Mouse (Mus musculus): ENCODE data around the gene Nrp2. TPM values are rescaled to one million over a fixed set of nuclear protein-coding genes. Genes with fewer than 3 reads are reported as not detected.

Gene Nrp2
- polyA plus RNA-seq (2012) = 0.87 and 1.9 TPM in 2 replicates

DNA sequence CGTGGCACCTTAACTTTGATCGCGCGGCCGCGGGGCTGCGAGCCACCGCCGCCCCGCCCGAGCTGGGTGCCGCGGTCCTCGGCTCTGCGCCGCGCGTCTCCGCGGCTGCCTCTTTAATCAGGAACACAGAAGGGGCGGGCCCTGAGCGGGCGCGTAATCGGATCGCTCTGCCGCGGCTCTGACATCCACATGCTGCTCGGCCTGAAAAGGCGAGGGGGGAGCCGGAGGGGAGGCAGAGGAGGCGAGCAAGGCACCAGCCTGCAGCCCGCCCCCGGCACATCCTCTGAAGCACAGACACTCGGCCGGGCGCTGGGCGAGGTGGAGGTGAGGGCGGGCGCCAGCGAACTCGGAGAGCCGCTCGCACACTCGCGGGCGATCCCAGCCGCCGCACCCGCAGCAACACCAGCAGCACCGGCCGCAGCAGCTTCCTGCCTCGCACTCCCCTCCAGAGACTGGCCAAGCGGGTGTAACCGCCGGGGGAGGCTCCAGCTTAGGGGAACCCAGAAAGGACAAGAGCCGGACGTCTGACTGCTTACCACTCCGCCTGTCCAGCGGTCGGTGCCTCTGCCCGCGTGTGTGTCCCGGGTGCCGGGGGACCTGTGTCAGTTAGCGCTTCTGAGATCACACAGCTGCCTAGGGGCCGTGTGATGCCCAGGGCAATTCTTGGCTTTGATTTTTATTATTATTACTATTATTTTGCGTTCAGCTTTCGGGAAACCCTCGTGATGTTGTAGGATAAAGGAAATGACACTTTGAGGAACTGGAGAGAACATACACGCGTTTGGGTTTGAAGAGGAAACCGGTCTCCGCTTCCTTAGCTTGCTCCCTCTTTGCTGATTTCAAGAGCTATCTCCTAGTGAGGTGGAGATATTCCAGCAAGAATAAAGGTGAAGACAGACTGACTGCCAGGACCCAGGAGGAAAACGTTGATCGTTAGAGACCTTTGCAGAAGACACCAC, at the start of gene Nrp2:
Gene Nrp2 (plus strand): TSS at position 128 of the 959 bp plus-strand sequence.

Data from megakaryocyte-erythroid progenitor cell, adult 5 weeks (primary cell).